Mouse (Mus musculus): ENCODE measurements at regions not wholly inside any gene's neighbourhood (a gene's known extent, or its start where the extent isn't known, plus 50 kb on each side); places are given as distances from the start of the nearest gene placed in this dataset.

DNA sequence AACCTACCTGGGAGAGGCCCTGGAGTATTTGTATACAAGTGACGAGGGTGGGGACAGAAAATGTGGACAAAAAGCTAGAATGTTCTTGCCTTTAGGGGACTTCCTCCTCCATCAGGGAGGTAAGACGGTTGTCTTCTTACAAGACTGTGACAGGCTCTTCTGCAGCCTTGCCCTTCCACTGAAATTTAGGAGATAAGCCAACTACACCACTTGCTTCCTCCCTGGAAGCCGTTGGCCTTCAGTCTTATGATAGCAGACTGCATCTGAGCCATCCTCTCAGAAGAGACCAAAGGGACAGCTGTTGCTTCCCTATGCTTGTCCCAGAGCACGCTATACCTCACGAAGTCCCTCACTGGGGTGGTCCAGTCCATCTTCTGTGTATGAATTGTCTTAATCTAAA is 106.5 kb upstream of the Mrps10 start:
- H3K36me3 ChIP-seq (ENCODE audit: control insufficient read depth), result no peaks in the 10 kb centered on the region
- TF ChIP-seq TAL1 (IDR thresholded peaks at IDR 0.05; ENCODE audit: low read length) (no peak), GATA1 (IDR thresholded peaks at IDR 0.05; ENCODE audit: low read length) (no peak)

DNA sequence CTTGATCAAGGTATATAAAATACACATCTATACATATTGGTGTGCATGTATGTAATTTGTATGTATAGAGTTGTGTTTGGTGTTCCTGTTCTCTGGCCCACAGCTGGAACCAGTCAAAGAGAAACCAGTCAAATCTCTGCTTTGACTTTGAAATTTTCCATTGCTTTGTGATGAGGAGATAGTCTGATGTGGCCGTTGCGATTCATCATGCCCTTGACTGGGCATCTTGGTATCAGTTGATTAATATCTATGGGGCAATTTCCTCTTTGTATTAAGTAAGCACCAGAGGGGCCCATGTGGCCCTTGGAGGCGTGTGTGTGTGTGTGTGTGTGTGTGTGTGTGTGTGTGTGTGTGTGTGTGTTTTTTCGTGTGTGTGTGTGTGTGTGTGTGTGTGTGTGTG is 107.7 kb upstream of the Mrps10 start:
- Histone ChIP-seq H3K4me1 (ENCODE audit: control insufficient read depth) (no peaks in the 10 kb centered on the region), H3K4me3 (replicated peaks) (no peak overlapping the region), H3K36me3 (ENCODE audit: control insufficient read depth) (no peaks in the 10 kb centered on the region), H3K27me3 (ENCODE audit: control insufficient read depth) (no peaks in the 10 kb centered on the region), H3K9me3 (ENCODE audit: control insufficient read depth, low read length) (no peaks in the 10 kb centered on the region)
- TF ChIP-seq GATA1 (IDR thresholded peaks at IDR 0.05; ENCODE audit: low read length) (no peak), TAL1 (IDR thresholded peaks at IDR 0.05; ENCODE audit: low read length) (no peak)

More for the DNA sequence above, 106.5 kb upstream of the Mrps10 start:
- no peaks in the 10 kb centered on the region; the same call in 1 of the 2 replicates for H3K9me3 ChIP-seq (ENCODE audit: control insufficient read depth, low read length)
- H3K4me3 ChIP-seq (replicated peaks), result no peak overlapping the region
- no peaks in the 10 kb centered on the region for H3K27me3 ChIP-seq (ENCODE audit: control insufficient read depth)
- no peaks in the 10 kb centered on the region for H3K4me1 ChIP-seq (ENCODE audit: control insufficient read depth)

GRCm38 (mm10) chr17:47258296-47258695 is 110.4 kb upstream of the Mrps10 start:
- H3K36me3 ChIP-seq (ENCODE audit: control insufficient read depth), result no peaks in the 10 kb centered on the region
- H3K27me3 ChIP-seq (ENCODE audit: control insufficient read depth), result no peaks in the 10 kb centered on the region
- no peak overlapping the region for H3K4me3 ChIP-seq (replicated peaks)
- H3K9me3 ChIP-seq (ENCODE audit: control insufficient read depth, low read length), result no peaks in the 10 kb centered on the region
- no peaks in the 10 kb centered on the region for H3K4me1 ChIP-seq (ENCODE audit: control insufficient read depth)
- TF ChIP-seq TAL1 (IDR thresholded peaks at IDR 0.05; ENCODE audit: low read length), result no peak
- TF ChIP-seq GATA1 (IDR thresholded peaks at IDR 0.05; ENCODE audit: low read length), result no peak

DNA sequence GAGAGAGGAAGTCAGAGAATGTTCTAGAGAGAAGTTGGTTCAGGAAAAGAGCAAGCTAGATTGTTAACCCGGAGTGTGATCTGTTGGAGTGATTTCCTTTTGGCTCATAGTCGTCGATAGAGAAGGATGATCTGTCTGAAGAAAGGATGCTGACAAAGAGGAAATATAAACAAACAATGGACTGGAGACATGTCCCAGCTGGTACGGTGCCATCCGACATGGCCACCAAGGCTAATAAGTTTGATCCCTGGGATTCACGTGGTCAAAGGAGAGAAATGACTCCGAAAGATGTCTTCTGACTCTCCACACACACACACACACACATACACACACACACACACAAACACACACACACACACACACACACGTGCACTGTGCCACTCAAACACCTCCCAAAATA is 113.5 kb upstream of the Mrps10 start:
- no peak for TF ChIP-seq GATA1 (IDR thresholded peaks at IDR 0.05; ENCODE audit: low read length)
- TF ChIP-seq TAL1 (IDR thresholded peaks at IDR 0.05; ENCODE audit: low read length), result no peak
- Histone ChIP-seq H3K4me1 (ENCODE audit: control insufficient read depth) (no peaks in the 10 kb centered on the region), H3K4me3 (replicated peaks) (no peak overlapping the region), H3K36me3 (ENCODE audit: control insufficient read depth) (no peaks in the 10 kb centered on the region), H3K9me3 (ENCODE audit: control insufficient read depth, low read length) (no peaks in the 10 kb centered on the region), H3K27me3 (ENCODE audit: control insufficient read depth) (no peaks in the 10 kb centered on the region)

DNA sequence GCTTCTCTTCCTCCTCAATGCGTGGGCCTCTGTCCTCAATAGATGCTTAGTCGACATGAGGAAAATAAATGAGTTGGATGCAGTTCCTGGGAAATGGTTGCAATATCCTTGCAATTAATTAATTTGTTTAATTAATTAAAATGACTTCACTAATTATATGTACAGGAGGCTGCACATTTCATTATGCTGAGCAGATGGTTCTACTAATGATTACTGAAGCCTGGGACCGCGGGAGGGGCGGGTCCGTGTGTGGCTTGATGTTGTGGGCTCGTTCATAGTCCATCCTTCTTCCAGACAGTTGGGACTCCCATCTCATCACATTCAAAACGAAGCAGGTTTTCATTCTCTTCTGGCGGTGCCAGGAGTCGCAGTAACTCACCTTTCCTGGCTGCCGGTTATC is 114.7 kb upstream of the Mrps10 start:
- H3K4me1 ChIP-seq (ENCODE audit: control insufficient read depth), result no peaks in the 10 kb centered on the region
- no peaks in the 10 kb centered on the region for H3K36me3 ChIP-seq (ENCODE audit: control insufficient read depth)
- H3K9me3 ChIP-seq (ENCODE audit: control insufficient read depth, low read length), result no peaks in the 10 kb centered on the region
- H3K27me3 ChIP-seq (ENCODE audit: control insufficient read depth), result no peaks in the 10 kb centered on the region
- TF ChIP-seq TAL1 (IDR thresholded peaks at IDR 0.05; ENCODE audit: low read length) (no peak), GATA1 (IDR thresholded peaks at IDR 0.05; ENCODE audit: low read length) (no peak)
- H3K4me3 ChIP-seq (replicated peaks), result no peak overlapping the region

DNA sequence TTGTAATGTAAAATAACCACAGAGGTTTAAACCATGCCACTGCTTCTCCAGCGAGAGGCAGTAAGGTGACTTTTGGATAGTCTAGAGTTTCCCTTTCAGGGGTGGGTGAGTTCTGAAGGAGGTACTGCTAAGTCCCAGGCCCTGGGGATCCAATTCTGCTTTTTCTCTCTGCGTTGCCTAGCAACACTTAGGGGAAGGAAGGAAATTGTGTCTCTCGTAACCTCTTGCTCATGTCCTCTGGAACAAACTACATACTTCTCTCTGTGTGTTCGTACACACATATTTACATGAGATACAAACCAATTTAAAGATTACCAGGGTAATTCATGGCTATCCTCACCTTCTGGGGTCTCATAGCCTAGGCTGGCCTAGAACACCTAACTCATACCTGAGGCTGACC is 118.7 kb upstream of the Mrps10 start:
- Histone ChIP-seq H3K4me1 (ENCODE audit: control insufficient read depth) (no peaks in the 10 kb centered on the region), H3K4me3 (replicated peaks) (no peak overlapping the region), H3K36me3 (ENCODE audit: control insufficient read depth) (no peaks in the 10 kb centered on the region), H3K27me3 (ENCODE audit: control insufficient read depth) (no peaks in the 10 kb centered on the region), H3K9me3 (ENCODE audit: control insufficient read depth, low read length) (no peaks in the 10 kb centered on the region)
- no peak for TF ChIP-seq TAL1 (IDR thresholded peaks at IDR 0.05; ENCODE audit: low read length)
- TF ChIP-seq GATA1 (IDR thresholded peaks at IDR 0.05; ENCODE audit: low read length), result no peak

- H3K4me3 ChIP-seq (replicated peaks), result no peak overlapping the region
- TF ChIP-seq TAL1 (IDR thresholded peaks at IDR 0.05; ENCODE audit: low read length) (no peak), GATA1 (IDR thresholded peaks at IDR 0.05; ENCODE audit: low read length) (no peak)
- H3K27me3 ChIP-seq (ENCODE audit: control insufficient read depth), result no peaks in the 10 kb centered on the region
- H3K4me1 ChIP-seq (ENCODE audit: control insufficient read depth), result no peaks in the 10 kb centered on the region
- H3K36me3 ChIP-seq (ENCODE audit: control insufficient read depth), result no peaks in the 10 kb centered on the region
- H3K9me3 ChIP-seq (ENCODE audit: control insufficient read depth, low read length), result no peaks in the 10 kb centered on the region
Observed at GRCm38 (mm10) chr17:47249176-47249575, 119.5 kb upstream of the Mrps10 start.

- Histone ChIP-seq H3K27me3 (ENCODE audit: control insufficient read depth) (no peaks in the 10 kb centered on the region), H3K9me3 (ENCODE audit: control insufficient read depth, low read length) (no peaks in the 10 kb centered on the region), H3K4me3 (replicated peaks) (no peak overlapping the region), H3K4me1 (ENCODE audit: control insufficient read depth) (no peaks in the 10 kb centered on the region), H3K36me3 (ENCODE audit: control insufficient read depth) (no peaks in the 10 kb centered on the region)
- TF ChIP-seq GATA1 (IDR thresholded peaks at IDR 0.05; ENCODE audit: low read length), result no peak
- no peak for TF ChIP-seq TAL1 (IDR thresholded peaks at IDR 0.05; ENCODE audit: low read length)
Observed at GRCm38 (mm10) chr17:47248053-47248452, 120.6 kb upstream of the Mrps10 start.

GRCm38 (mm10) chr17:47247516-47247915 is 121.2 kb upstream of the Mrps10 start:
- Histone ChIP-seq H3K4me1 (ENCODE audit: control insufficient read depth) (no peaks in the 10 kb centered on the region), H3K9me3 (ENCODE audit: control insufficient read depth, low read length) (no peaks in the 10 kb centered on the region), H3K36me3 (ENCODE audit: control insufficient read depth) (no peaks in the 10 kb centered on the region), H3K27me3 (ENCODE audit: control insufficient read depth) (no peaks in the 10 kb centered on the region), H3K4me3 (replicated peaks) (no peak overlapping the region)
- no peak for TF ChIP-seq TAL1 (IDR thresholded peaks at IDR 0.05; ENCODE audit: low read length)
- no peak for TF ChIP-seq GATA1 (IDR thresholded peaks at IDR 0.05; ENCODE audit: low read length)

GRCm38 (mm10) chr17:47246605-47247004 is 122.1 kb upstream of the Mrps10 start:
- Histone ChIP-seq H3K9me3 (ENCODE audit: control insufficient read depth, low read length) (no peaks in the 10 kb centered on the region), H3K4me3 (replicated peaks) (no peak overlapping the region), H3K36me3 (ENCODE audit: control insufficient read depth) (no peaks in the 10 kb centered on the region), H3K4me1 (ENCODE audit: control insufficient read depth) (no peaks in the 10 kb centered on the region), H3K27me3 (ENCODE audit: control insufficient read depth) (no peaks in the 10 kb centered on the region)
- no peak for TF ChIP-seq TAL1 (IDR thresholded peaks at IDR 0.05; ENCODE audit: low read length)
- TF ChIP-seq GATA1 (IDR thresholded peaks at IDR 0.05; ENCODE audit: low read length), result no peak
